Mouse (Mus musculus): ENCODE measurements at regions not wholly inside any gene's neighbourhood (a gene's known extent, or its start where the extent isn't known, plus 50 kb on each side); places are given as distances from the start of the nearest gene placed in this dataset.

DNA sequence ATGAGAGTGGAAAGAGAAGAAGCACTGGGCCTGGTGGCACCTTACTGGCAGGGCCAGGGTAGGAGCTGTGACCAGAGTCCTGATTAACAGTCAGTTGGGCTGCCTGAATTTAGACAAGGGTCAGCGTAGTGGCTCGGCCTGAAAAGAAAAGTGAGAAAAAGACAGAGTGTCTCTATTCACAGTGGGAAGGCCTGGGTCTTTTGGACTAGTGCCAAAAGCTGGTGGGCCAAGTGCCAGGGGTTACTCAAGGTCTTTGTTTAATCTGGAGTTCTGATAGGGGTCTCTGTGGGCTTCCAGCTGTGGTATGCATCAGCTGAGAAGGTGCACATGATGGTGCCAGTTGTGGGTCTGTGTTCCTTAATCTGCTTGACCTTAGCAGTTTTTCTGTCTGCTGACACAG, 2129.4 kb upstream of the Pcdh20 start:
- Histone ChIP-seq H3K4me3 (ENCODE audit: low read depth, low read length) (no peak overlapping the region), H3K9me3 (ENCODE audit: control insufficient read depth, low read length) (no peaks in the 10 kb centered on the region), H3K27me3 (ENCODE audit: control insufficient read depth, insufficient read depth, low read length) (no peaks in the 10 kb centered on the region), H3K9ac (ENCODE audit: low read length) (no peak overlapping the region), H3K4me2 (ENCODE audit: low read depth, severe bottlenecking) (no peak overlapping the region), H3K4me1 (ENCODE audit: control insufficient read depth, insufficient read depth, low read length) (no peaks in the 10 kb centered on the region), H3K36me3 (ENCODE audit: control insufficient read depth, insufficient read depth, low read length) (no peaks in the 10 kb centered on the region), H3K27ac (replicated peaks; ENCODE audit: low read depth, low read length) (no peak overlapping the region)
- 67% methylated on average over 2 of the region's 2 CpGs for WGBS
- DNase-seq (ENCODE audit: low spot score) (no peak), ATAC-seq (ENCODE audit: insufficient number of reproducible peaks, low FRiP score, low TSS enrichment, low read depth) (0 out of 2 replicates have a peak, but pooled peaks have one; percentile 39)
